Mouse (Mus musculus): ENCODE data around the gene Stard13.

DNA sequence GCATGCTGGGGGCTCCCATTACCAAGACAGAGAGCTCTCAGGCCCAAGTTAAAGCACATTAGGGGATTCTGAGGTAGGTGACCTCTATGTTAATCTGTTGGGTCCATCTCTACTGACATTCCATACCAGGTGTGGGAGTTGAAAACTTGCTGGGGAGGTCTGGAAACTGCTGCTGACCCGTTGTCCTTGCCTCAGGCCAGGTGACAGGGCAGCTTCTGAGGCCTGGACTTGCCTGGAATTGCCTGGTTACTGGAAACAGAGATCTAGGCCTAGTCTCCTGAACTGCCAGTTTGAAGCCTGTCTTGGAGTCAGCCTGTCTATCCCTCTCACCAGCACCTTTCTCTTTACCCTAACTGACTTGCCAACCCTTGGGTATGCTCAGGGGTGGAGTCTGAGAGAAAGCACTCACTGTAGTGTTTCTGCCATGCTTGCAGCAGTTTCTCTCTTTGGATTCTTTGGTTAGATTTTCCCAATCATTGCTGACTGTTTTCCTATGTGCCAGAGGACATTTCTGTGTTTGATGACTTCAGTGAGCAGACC, 229.3 kb downstream of the Stard13 start:
- TF ChIP-seq CTCF (IDR thresholded peaks at IDR 0.05; ENCODE audit: borderline replicate concordance, control insufficient read depth, extremely low read depth, insufficient read depth, low read length, poor library complexity) (no peak), POLR2A (IDR thresholded peaks at IDR 0.05; ENCODE audit: control insufficient read depth, extremely low read depth, insufficient read depth, low read length, poor library complexity) (no peak)

Measured in thymus, adult 2 months (tissue).